Mouse (Mus musculus) heart, embryonic 15.5 days (tissue): ENCODE results near the gene Mrps12. TPM values are rescaled to one million over a fixed set of nuclear protein-coding genes. Genes with fewer than 3 reads are reported as not detected.

ENCODE experiments used
- polyA plus RNA-seq: library from polyadenylated mRNA; unstranded; fragments of >200 nt; fragmentation: Nextera tagmentation; extraction: Ambion mirVana; gene quantifications from 2 replicates; pipeline ENCODE4 v1.2.1, GENCODE M21; 2015

Mrps12 gene
- polyA plus RNA-seq, 1 experiment from 2014 or later = 109 TPM

Other genes starting within 250 kb of the Mrps12 start
- gene Ifnl2, start 231.4 kb downstream of the Mrps12 start, polyA plus RNA-seq = not detected in 2 replicates
- gene Ifnl3, start 219.0 kb downstream of the Mrps12 start, polyA plus RNA-seq = not detected in 2 replicates
- gene Sycn, start 200.9 kb downstream of the Mrps12 start, polyA plus RNA-seq = not detected in 2 replicates
- gene Nccrp1, start 194.6 kb downstream of the Mrps12 start, polyA plus RNA-seq = not detected in 2 replicates
- gene Samd4b, start 143.7 kb downstream of the Mrps12 start, polyA plus RNA-seq = 17.9 and 25.6 TPM in 2 replicates
- 23.3 and 32.3 TPM in 2 replicates for gene Pak4, start 143.6 kb downstream of the Mrps12 start, polyA plus RNA-seq
- gene Acp7, start 110.5 kb downstream of the Mrps12 start, polyA plus RNA-seq = not detected in 2 replicates
- 3.4 and 3.9 TPM in 2 replicates for gene Fbxo27, start 49.0 kb downstream of the Mrps12 start, polyA plus RNA-seq
- gene Fbxo17, start 25.0 kb downstream of the Mrps12 start, polyA plus RNA-seq = 7.7 and 9.7 TPM in 2 replicates
- gene Sars2, start 172 bp upstream of the Mrps12 start, polyA plus RNA-seq = 16.8 and 20.6 TPM in 2 replicates
- not detected in 2 replicates for gene Ccer2, start 14.4 kb upstream of the Mrps12 start, polyA plus RNA-seq
- 50.3 and 58.4 TPM in 2 replicates for gene Sirt2, start 24.9 kb upstream of the Mrps12 start, polyA plus RNA-seq
- gene Nfkbib, start 25.7 kb upstream of the Mrps12 start, polyA plus RNA-seq = 26.6 and 35.8 TPM in 2 replicates
- 2.8 and 7.3 TPM in 2 replicates for gene Rinl, start 47.1 kb upstream of the Mrps12 start, polyA plus RNA-seq
- 152 and 158 TPM in 2 replicates for gene Hnrnpl, start 66.7 kb upstream of the Mrps12 start, polyA plus RNA-seq
- 224 and 234 TPM in 2 replicates for gene Ech1, start 83.4 kb upstream of the Mrps12 start, polyA plus RNA-seq
- gene Lgals4, start 92.0 kb upstream of the Mrps12 start, polyA plus RNA-seq = 8.2 and 9.1 TPM in 2 replicates
- gene Lgals7, start 122.0 kb upstream of the Mrps12 start, polyA plus RNA-seq = 1.7 and 2.7 TPM in 2 replicates
- 0.33 and 0.42 TPM in 2 replicates for gene Capn12, start 139.6 kb upstream of the Mrps12 start, polyA plus RNA-seq
- gene Actn4, start 220.5 kb upstream of the Mrps12 start, polyA plus RNA-seq = 236 and 281 TPM in 2 replicates
- gene Eif3k, start 240.0 kb upstream of the Mrps12 start, polyA plus RNA-seq = 239 and 261 TPM in 2 replicates
- 2.8 and 7.6 TPM in 2 replicates for gene Map4k1, start 240.2 kb upstream of the Mrps12 start, polyA plus RNA-seq